Mouse (Mus musculus) macrophage (primary cell): ENCODE measurements around the gene Zfp87. TPM values are rescaled to one million over a fixed set of nuclear protein-coding genes. Genes with fewer than 3 reads are reported as not detected.

Experiments
- H3K27ac ChIP-seq: fragments of 350-480 bp; formaldehyde crosslinking; 2 replicates; pipeline ENCODE4 v1.9.0; 2021
- H3K36me3 ChIP-seq: fragments of 350-480 bp; formaldehyde crosslinking; 2 replicates; pipeline ENCODE4 v1.9.0; 2021; ENCODE audit errors: inconsistent target
- H3K4me3 ChIP-seq: fragments of 350-480 bp; formaldehyde crosslinking; 2 replicates; pipeline ENCODE4 v1.9.0; 2021; ENCODE audit errors: inconsistent target
- H3K79me2 ChIP-seq: fragments of 350-480 bp; formaldehyde crosslinking; 2 replicates; pipeline ENCODE4 v1.9.0; 2021; ENCODE audit errors: inconsistent target
- WGBS: methylation state at CpG from one replicate; pipeline ENCODE4 v1.1.7; 2026; ENCODE audit warnings: inconsistent platforms; ENCODE audit not compliant: missing documents; 5-methylcytosine and 5-hydroxymethylcytosine counted together
- polyA plus RNA-seq: library from polyadenylated mRNA; stranded (reverse); fragments of 250-400 nt; gene quantifications from 3 replicates; pipeline ENCODE4 v1.2.4, GENCODE M21; 2018; ENCODE audit warnings: inconsistent platforms

The Zfp87 gene
- polyA plus RNA-seq, 1 experiment from 2014 or later, result 21.4 TPM

DNA sequence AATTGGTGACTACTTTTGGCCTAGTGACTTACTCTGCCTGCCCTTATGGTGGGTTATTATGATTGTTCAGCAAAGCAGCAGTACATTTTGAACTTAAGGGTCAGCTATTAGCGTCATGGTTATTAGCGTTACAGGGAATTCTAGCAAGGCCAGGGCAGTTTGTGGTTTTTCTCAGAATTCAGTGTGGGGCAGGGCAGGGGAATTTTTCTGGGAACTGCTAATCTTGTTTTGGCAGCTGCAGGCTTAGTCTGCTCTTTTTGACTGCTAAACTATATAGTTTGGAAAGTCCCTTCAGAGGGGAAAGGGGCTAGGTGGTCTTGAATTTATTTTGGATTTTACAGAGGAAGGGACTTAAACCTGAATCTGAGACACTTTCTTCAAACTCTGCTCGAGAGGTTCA, 56.7 kb downstream of the Zfp87 start:
- Histone ChIP-seq H3K27ac (no peak overlapping the region), H3K79me2 (no peaks in the 10 kb centered on the region), H3K4me3 (no peak overlapping the region), H3K36me3 (peaks cover 17% of the 10 kb centered on the region; the same call in 1 of the 2 replicates)
- 90% methylated on average over 3 of the region's 3 CpGs for WGBS

Other genes starting within 250 kb of the Zfp87 start
- 1.3 to 2.5 TPM (median 1.3 TPM) in 3 replicates for gene Zfp458, start 247.7 kb downstream of the Zfp87 start, polyA plus RNA-seq
- not detected in 3 replicates for gene Zfp457, start 219.7 kb downstream of the Zfp87 start, polyA plus RNA-seq
- gene Zfp595, start 193.6 kb downstream of the Zfp87 start, polyA plus RNA-seq, result 2.8 to 5.1 TPM (median 3.8 TPM) in 3 replicates
- gene Gm28044, start 165.6 kb downstream of the Zfp87 start, polyA plus RNA-seq, result not detected in 3 replicates
- 2.7 to 4.7 TPM (median 4.4 TPM) in 3 replicates for gene Zfp953, start 165.6 kb downstream of the Zfp87 start, polyA plus RNA-seq
- 0.44 to 0.63 TPM in 2 of 3 replicates, not detected in the other for gene Gm28041, start 150.4 kb downstream of the Zfp87 start, polyA plus RNA-seq
- 2.0 to 3.9 TPM (median 3.4 TPM) in 3 replicates for gene Zfp456, start 150.4 kb downstream of the Zfp87 start, polyA plus RNA-seq
- gene Zfp429, start 126.4 kb downstream of the Zfp87 start, polyA plus RNA-seq, result 6.7 to 16.2 TPM (median 12.5 TPM) in 3 replicates
- 0.06 to 0.61 TPM (median 0.37 TPM) in 3 replicates for gene Zfp459, start 104.8 kb downstream of the Zfp87 start, polyA plus RNA-seq
- 6.3 to 10.0 TPM (median 9.7 TPM) in 3 replicates for gene Zfp874a, start 74.6 kb downstream of the Zfp87 start, polyA plus RNA-seq
- gene Zfp874b, start 41.9 kb downstream of the Zfp87 start, polyA plus RNA-seq, result 4.9 to 9.3 TPM (median 7.7 TPM) in 3 replicates
- gene Zfp58, start 25.6 kb downstream of the Zfp87 start, polyA plus RNA-seq, result 4.4 to 10.5 TPM (median 6.7 TPM) in 3 replicates
- gene Gm26965, start within 50 bp of the Zfp87 start, polyA plus RNA-seq, result not detected in 3 replicates
- 5.2 to 6.7 TPM (median 6.2 TPM) in 3 replicates for gene Zfp748, start 27.7 kb upstream of the Zfp87 start, polyA plus RNA-seq
- gene Zfp729b, start 83.5 kb upstream of the Zfp87 start, polyA plus RNA-seq, result 9.1 to 16.7 TPM (median 9.3 TPM) in 3 replicates
- not detected in 3 replicates for gene Gm49345, start 111.6 kb upstream of the Zfp87 start, polyA plus RNA-seq
- 5.2 to 8.7 TPM (median 6.5 TPM) in 3 replicates for gene Zfp729a, start 111.6 kb upstream of the Zfp87 start, polyA plus RNA-seq
- gene Zfp738, start 160.9 kb upstream of the Zfp87 start, polyA plus RNA-seq, result 4.4 to 8.6 TPM (median 6.8 TPM) in 3 replicates
- gene Zfp65, start 203.0 kb upstream of the Zfp87 start, polyA plus RNA-seq, result 11.0 to 17.4 TPM (median 11.8 TPM) in 3 replicates
- 2.2 to 4.9 TPM (median 4.3 TPM) in 3 replicates for gene Zfp85, start 229.1 kb upstream of the Zfp87 start, polyA plus RNA-seq